8 mouse cellular contexts compared by ENCODE assay signal in genomic region chr6:99810974-99811798, GRCm38 (mm10).
A peak's percentile ranks its signal among the peaks of the same experiment; 100 is the strongest.
DNase-seq lines count a peak whose midpoint lies in the region; ATAC-seq and TF ChIP-seq lines count a peak whose summit lies in the region.

No protein-coding gene starts in this region.

- H3K4me3 ChIP-seq in forebrain, embryonic 15.5 days = no peak overlapping the region
- H3K4me3 ChIP-seq in forebrain, embryonic 10.5 days = no peak overlapping the region
- no peak overlapping the region for H3K4me3 ChIP-seq in lung, postnatal 0 days (ENCODE audit: low read depth, low read length)

- peak overlapping the region; percentile 47; the same call in 1 of the 2 replicates for H3K27ac ChIP-seq in forebrain, embryonic 15.5 days (replicated peaks)
- no peak overlapping the region for H3K27ac ChIP-seq in forebrain, embryonic 10.5 days
- no peak overlapping the region for H3K27ac ChIP-seq in lung, postnatal 0 days (ENCODE audit: low read length)

- no peak for DNase-seq in forebrain, embryonic 10.5 days (ENCODE audit: extremely low spot score, low spot score)
- peak; percentile 78 for DNase-seq in adrenal gland, adult 2 months
- peak; percentile 77 for DNase-seq in gastrocnemius, postnatal 14 days
- DNase-seq in kidney, adult 8-10 months = peak; percentile 49 to 52
- DNase-seq in lung, postnatal 0 days (ENCODE audit: low spot score) = peak; percentile 92
- peak; percentile 81 for DNase-seq in urinary bladder, postnatal 14 days (ENCODE audit: low spot score)
- DNase-seq in thymus, postnatal 10 days (ENCODE audit: low spot score in 2 of 2) = no peak

- peaks cover 20% of the 10 kb centered on the region for H3K4me1 ChIP-seq in forebrain, embryonic 15.5 days
- peaks cover 6% of the 10 kb centered on the region for H3K4me1 ChIP-seq in forebrain, embryonic 10.5 days
- H3K4me1 ChIP-seq in lung, postnatal 0 days (ENCODE audit: insufficient read depth, low read depth, low read length) = no peaks in the 10 kb centered on the region

- no peak overlapping the region for H3K9ac ChIP-seq in forebrain, embryonic 15.5 days (replicated peaks)
- H3K9ac ChIP-seq in lung, postnatal 0 days (replicated peaks; ENCODE audit: low read depth) = no peak overlapping the region

- no peaks in the 10 kb centered on the region for H3K27me3 ChIP-seq in forebrain, embryonic 15.5 days
- peaks cover 23% of the 10 kb centered on the region; the same call in 1 of the 2 replicates for H3K27me3 ChIP-seq in forebrain, embryonic 10.5 days (ENCODE audit: poor library complexity, severe bottlenecking)
- no peaks in the 10 kb centered on the region for H3K27me3 ChIP-seq in lung, postnatal 0 days (replicated peaks; ENCODE audit: insufficient read depth, low read length)

- intact Hi-C loops in gastrocnemius, postnatal 14 days (cut with DNase I; ENCODE audit: low total_unique reads) = no loop called here

- H3K4me2 ChIP-seq in forebrain, embryonic 15.5 days (replicated peaks) = no peak overlapping the region
- H3K4me2 ChIP-seq in lung, postnatal 0 days (replicated peaks; ENCODE audit: low read depth, low read length) = no peak overlapping the region

- 46% methylated on average over 9 of the region's 9 CpGs for WGBS in forebrain, embryonic 15.5 days
- 80% methylated on average over 9 of the region's 9 CpGs for WGBS in forebrain, embryonic 10.5 days
- WGBS in lung, postnatal 0 days = 47% methylated on average over 9 of the region's 9 CpGs

- no peaks in the 10 kb centered on the region for H3K36me3 ChIP-seq in forebrain, embryonic 15.5 days
- H3K36me3 ChIP-seq in forebrain, embryonic 10.5 days (replicated peaks) = no peaks in the 10 kb centered on the region
- H3K36me3 ChIP-seq in lung, postnatal 0 days (ENCODE audit: insufficient read depth, low read length) = no peaks in the 10 kb centered on the region

- ATAC-seq in forebrain, embryonic 15.5 days (replicated peaks) = peak; percentile 88
- peak; percentile 88 for ATAC-seq in lung, postnatal 0 days

- no peak for TF ChIP-seq EP300 in lung, postnatal 0 days (IDR thresholded peaks at IDR 0.05)

- H3K9me3 ChIP-seq in forebrain, embryonic 15.5 days = no peaks in the 10 kb centered on the region
- no peaks in the 10 kb centered on the region for H3K9me3 ChIP-seq in forebrain, embryonic 10.5 days
- H3K9me3 ChIP-seq in lung, postnatal 0 days (ENCODE audit: low read length) = no peaks in the 10 kb centered on the region

- TF ChIP-seq CTCF in lung, postnatal 0 days (IDR thresholded peaks at IDR 0.05) = peak; percentile 32

Comparison
In these comparisons a context has a peak if more than half of its experiments do, and no peak if none do; other contexts are left out.
1. DNase-seq: peak in adrenal gland, adult 2 months (single experiment), gastrocnemius, postnatal 14 days (single experiment), kidney, adult 8-10 months (2 of 2), lung, postnatal 0 days (single experiment) and urinary bladder, postnatal 14 days (single experiment); none in forebrain, embryonic 10.5 days (single experiment) and thymus, postnatal 10 days (0 of 2).